Mouse (Mus musculus) C2C12 (cell line): ENCODE data around the gene Dus1l. TPM values are rescaled to one million over a fixed set of nuclear protein-coding genes. Genes with fewer than 3 reads are reported as not detected.
A peak's percentile ranks its signal among the peaks of the same experiment; 100 is the strongest.

Experiments
- H3K27me3 ChIP-seq: one replicate; pipeline ENCODE4 v1.6.1; 2011; ENCODE audit not compliant: control insufficient read depth, insufficient read depth, insufficient read length
- H3K36me3 ChIP-seq: one replicate; pipeline ENCODE4 v1.6.1; 2011; ENCODE audit not compliant: control insufficient read depth, insufficient read depth
- H3K4me3 ChIP-seq: one replicate; pipeline ENCODE4 v1.5.1; 2011; ENCODE audit warnings: mild to moderate bottlenecking, control low read depth; ENCODE audit not compliant: poor library complexity, insufficient read depth, severe bottlenecking
- H3K79me2 ChIP-seq: one replicate; pipeline ENCODE4 v1.6.1; 2011; ENCODE audit not compliant: control insufficient read depth, insufficient read depth
- H3K79me3 ChIP-seq: one replicate; pipeline ENCODE4 v1.6.1; 2011; ENCODE audit warnings: low read depth, control low read depth
- H3ac ChIP-seq: one replicate; pipeline ENCODE3; 2011; ENCODE audit warnings: low read depth; ENCODE audit not compliant: control insufficient read depth, insufficient read length
- CEBPB ChIP-seq: IDR thresholded peaks from one replicate; pipeline ENCODE4 v1.6.1; 2011; ENCODE audit warnings: low read depth, mild to moderate bottlenecking, control low read depth, moderate library complexity
- CTCF ChIP-seq: IDR thresholded peaks from one replicate; pipeline ENCODE4 v1.5.1; 2011; ENCODE audit not compliant: control insufficient read depth, insufficient read depth, insufficient read length
- FOSL1 ChIP-seq: IDR thresholded peaks from one replicate; pipeline ENCODE4 v1.8.0; 2011; ENCODE audit warnings: mild to moderate bottlenecking, low read length; ENCODE audit not compliant: poor library complexity, insufficient read depth, severe bottlenecking
- MAX ChIP-seq: IDR thresholded peaks from one replicate; pipeline ENCODE4 v1.6.1; 2011; ENCODE audit warnings: mild to moderate bottlenecking, control low read depth
- MYOD1 ChIP-seq: IDR thresholded peaks from one replicate; pipeline ENCODE4 v1.6.1; 2011; ENCODE audit warnings: low read depth; ENCODE audit not compliant: control insufficient read depth, insufficient read length
- MYOG ChIP-seq: IDR thresholded peaks from one replicate; pipeline ENCODE4 v1.6.1; 2011; ENCODE audit not compliant: control insufficient read depth, insufficient read length; ENCODE audit errors: extremely low read depth
- USF1 ChIP-seq: IDR thresholded peaks from one replicate; pipeline ENCODE4 v1.6.1; 2011; ENCODE audit warnings: low read depth, mild to moderate bottlenecking, control low read depth, moderate library complexity
- polyA plus RNA-seq: library from polyadenylated mRNA; unstranded; fragments of >200 nt; fragmentation: generic; extraction: Trizol; gene quantifications from one replicate; pipeline ENCODE4 v1.2.1, GENCODE M21; 2012; ENCODE audit warnings: missing spikeins

Dus1l gene
- polyA plus RNA-seq, 1 experiment: 64.7 TPM

DNA sequence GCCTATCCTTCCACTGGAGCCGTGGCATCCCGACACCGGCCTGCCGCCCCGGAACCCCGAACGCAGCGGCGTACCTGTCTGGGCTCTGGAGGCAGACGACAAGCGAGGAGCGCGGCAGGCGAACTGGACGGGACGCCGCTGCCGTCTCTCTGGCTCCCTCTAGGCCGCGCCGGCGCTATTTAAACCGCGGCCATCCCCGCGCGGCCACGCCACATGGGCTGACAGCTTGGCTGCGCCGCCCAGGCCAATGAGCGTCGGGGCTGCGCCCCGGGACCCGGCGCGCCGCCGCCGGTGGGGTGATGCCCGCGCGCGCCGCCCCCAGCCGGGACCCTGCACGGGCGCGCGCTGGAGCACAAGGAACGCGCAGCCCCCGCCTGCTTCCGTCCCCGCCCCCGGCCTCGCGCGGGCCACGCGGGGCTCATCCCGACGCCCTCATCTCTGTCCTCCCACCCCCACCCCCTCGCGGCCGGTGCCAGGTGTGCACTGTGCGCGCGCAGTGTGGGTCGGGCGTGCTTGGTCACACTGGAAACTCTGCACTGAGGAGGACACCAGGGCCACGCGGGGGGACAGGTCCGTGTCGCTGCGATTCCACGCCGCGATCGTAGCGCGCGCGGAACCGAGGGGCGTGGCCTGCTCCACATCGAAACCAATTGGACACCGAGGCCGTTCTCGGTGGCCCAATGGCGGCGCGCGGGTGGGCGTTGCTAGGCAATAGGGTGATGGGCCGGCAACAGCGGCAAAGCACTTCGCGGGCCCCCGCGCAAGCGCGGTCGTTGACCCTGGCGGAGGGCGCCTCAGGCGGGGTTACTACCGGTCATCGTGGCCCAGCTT lies 28.0 kb upstream of the Dus1l start, which contains the start of gene Fasn:
Gene Fasn (minus strand): TSS at position 592 of the 831 bp plus-strand sequence.
- TF ChIP-seq MYOG (no peak), CTCF (peak; percentile 91), CEBPB (no peak), MAX (no peak)
- Histone ChIP-seq H3K79me2 (peaks cover 47% of the 10 kb centered on the region), H3K36me3 (peaks cover 38% of the 10 kb centered on the region), H3ac (peak within 1 kb of the TSS; percentile 90), H3K79me3 (peaks cover 43% of the 10 kb centered on the region), H3K4me3 (peak within 1 kb of the TSS; percentile 96), H3K27me3 (no peaks in the 10 kb centered on the region)

DNA sequence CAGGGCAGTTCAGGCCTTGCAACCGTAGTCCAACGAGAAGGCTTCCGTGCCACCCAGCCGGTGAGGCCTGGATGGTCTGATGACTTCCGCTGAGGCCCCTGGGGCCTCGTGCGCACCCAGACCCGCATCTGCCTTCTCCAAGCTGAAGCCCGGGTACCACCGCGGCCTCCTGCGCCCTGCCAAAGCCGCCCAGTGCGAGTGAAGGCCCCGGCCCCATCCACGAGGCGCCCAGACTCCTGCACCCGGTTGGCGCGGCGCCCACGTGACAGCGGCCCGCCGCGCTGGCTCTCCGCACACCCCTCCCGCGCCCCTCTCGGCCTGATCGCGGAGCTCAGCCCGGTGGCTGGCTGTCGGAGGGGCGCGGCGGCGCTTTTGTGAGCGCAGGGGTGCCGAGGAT lies 27.3 kb upstream of the Dus1l start:
- peaks cover 44% of the 10 kb centered on the region for H3K36me3 ChIP-seq
- H3K79me3 ChIP-seq: peaks cover 47% of the 10 kb centered on the region
- peak overlapping the region; percentile 90 for H3ac ChIP-seq
- H3K27me3 ChIP-seq: no peaks in the 10 kb centered on the region
- peak overlapping the region; percentile 96 for H3K4me3 ChIP-seq
- TF ChIP-seq CEBPB (no peak), MYOD1 (no peak), CTCF (no peak), MYOG (no peak), FOSL1 (no peak), MAX (no peak), USF1 (peak; percentile 59)
- peaks cover 54% of the 10 kb centered on the region for H3K79me2 ChIP-seq

DNA sequence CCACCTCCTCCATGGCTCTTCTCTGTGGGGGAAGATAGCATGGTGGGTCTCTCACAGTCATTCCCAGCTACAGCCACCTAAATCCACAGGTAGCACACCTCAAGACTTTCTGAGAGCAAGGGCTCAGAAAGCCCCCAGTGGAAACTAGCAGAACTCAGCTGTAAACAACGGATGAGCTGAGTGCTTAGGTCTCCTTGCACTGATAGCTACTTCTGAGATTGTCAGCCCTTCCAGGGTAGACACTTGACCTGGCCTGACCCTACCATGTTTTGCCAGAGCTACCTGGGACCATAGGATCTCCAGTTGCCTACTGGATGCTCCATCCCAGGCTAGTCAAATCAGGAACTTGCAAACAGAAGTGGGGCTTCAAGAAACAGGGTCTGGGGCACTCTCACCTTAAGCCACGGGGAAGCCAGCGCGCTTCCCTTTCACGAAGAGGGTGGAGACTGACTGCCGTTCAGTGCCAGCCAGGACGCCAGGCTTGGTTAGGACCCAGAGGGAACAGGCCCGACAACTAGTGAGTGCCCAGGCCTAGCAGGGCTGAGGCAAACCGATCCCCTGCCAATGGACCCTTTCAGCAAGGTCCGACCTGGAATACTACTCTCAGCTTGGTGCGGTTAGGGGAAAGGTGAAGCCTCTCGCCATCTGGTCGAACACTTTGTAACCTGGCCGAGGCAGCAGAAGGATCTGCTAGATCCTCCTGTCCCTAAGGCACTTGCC lies 26.8 kb upstream of the Dus1l start:
- H3K36me3 ChIP-seq: peaks cover 50% of the 10 kb centered on the region
- H3K27me3 ChIP-seq: no peaks in the 10 kb centered on the region
- peaks cover 47% of the 10 kb centered on the region for H3K79me3 ChIP-seq
- TF ChIP-seq MYOD1: no peak
- no peak for TF ChIP-seq MAX
- no peak for TF ChIP-seq MYOG
- TF ChIP-seq CTCF: no peak
- no peak for TF ChIP-seq CEBPB
- TF ChIP-seq FOSL1: no peak
- TF ChIP-seq USF1: no peak
- peaks cover 59% of the 10 kb centered on the region for H3K79me2 ChIP-seq
- H3ac ChIP-seq: peak overlapping the region; percentile 90
- peak overlapping the region; percentile 96 for H3K4me3 ChIP-seq

DNA sequence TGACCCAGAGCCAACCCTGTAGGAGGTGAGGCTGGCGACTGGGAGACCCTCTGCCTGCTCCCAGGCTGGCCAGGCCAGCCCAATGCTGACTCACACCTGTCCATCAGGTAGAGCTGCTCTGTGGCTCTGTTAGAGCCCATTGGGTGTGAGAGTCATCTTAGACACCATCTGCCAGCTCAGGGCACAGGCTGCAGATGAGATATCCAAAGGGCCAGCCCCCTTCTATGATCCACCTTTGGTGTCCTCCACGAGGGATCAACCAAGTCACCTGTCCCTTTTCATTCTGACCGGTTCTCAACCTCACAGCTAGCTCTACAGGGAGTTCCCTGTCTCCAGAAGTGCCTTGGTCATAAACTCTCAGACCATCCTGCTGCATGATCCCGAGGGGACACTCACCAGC lies 26.1 kb upstream of the Dus1l start:
- Histone ChIP-seq H3K4me3 (peak overlapping the region; percentile 96), H3K79me3 (peaks cover 47% of the 10 kb centered on the region), H3ac (peak overlapping the region; percentile 90), H3K27me3 (no peaks in the 10 kb centered on the region), H3K36me3 (peaks cover 57% of the 10 kb centered on the region), H3K79me2 (peaks cover 60% of the 10 kb centered on the region)
- TF ChIP-seq MAX: no peak
- no peak for TF ChIP-seq FOSL1
- no peak for TF ChIP-seq CTCF
- no peak for TF ChIP-seq CEBPB
- TF ChIP-seq MYOD1: no peak
- TF ChIP-seq USF1: no peak
- no peak for TF ChIP-seq MYOG

DNA sequence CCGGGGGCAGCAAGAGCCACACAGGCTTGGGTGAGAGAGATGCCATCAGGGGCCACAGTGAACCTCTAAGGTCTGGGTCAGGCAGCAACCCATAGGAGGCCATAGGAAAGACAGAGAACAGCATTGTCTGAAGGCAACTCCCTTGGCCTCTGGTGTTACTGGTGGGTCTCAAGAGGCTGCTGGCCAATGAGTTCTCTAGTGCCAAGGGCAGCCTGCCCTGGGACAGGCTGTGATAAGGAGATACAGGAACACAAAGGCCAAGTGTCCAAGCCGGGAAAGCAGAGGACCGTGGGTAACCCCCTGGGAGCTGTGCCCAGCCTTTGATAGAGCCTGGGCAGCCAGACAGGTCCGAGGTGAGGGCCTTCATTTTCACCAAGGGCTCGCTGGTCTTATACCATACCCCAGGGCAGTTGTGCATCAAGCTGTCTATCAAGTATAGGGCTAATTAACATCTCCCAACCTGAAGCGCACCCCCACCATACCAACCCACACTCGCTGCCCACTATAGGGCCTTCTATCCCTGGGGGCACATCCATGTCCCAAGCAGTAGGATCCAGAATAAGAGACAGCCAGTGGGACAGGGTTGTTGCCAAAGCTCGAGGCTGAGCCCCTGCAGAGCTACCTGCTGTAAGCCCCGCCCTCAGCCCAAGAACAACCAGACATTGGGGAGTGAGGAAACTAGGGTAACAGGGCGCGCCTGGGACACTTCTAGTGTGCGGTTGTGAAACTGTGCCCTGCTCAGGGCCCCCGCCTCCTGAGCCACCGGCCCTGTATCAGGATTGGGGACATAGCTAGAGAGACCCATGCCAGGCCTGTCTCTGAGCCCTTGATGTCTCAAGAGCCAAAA lies 25.1 kb upstream of the Dus1l start:
- Histone ChIP-seq H3K79me2 (peaks cover 60% of the 10 kb centered on the region), H3K79me3 (peaks cover 48% of the 10 kb centered on the region), H3K36me3 (peaks cover 67% of the 10 kb centered on the region), H3K27me3 (no peaks in the 10 kb centered on the region), H3ac (no peak overlapping the region), H3K4me3 (no peak overlapping the region)
- TF ChIP-seq USF1 (no peak), MAX (no peak), MYOG (no peak), CEBPB (no peak), FOSL1 (no peak), MYOD1 (no peak), CTCF (no peak)
